Mouse (Mus musculus) kidney, adult 9 months (tissue): ENCODE results near the gene Olfr1084.
"Not testable (repeated sequence)": the region's sequence is repeated elsewhere in the genome, so short reads cannot be mapped to it uniquely, and the experiment has no call there.

ENCODE experiments used
- DNase-seq: peaks from one replicate; pipeline ENCODE4 v3.0.0; 2022

Gene Olfr1084

GRCm38 (mm10) chr2:86639625-86640024 is at the start of gene Olfr1084:
Gene Olfr1084, minus strand, starts transcription at chr2:86639725.
- DNase-seq: not testable (repeated sequence)

- no peak for DNase-seq
Observed at GRCm38 (mm10) chr2:86679992-86680391, 40.5 kb upstream of the Olfr1084 start, which contains the start of gene Olfr1086. Gene Olfr1086, minus strand, starts transcription at chr2:86680092.

GRCm38 (mm10) chr2:86661919-86662318 is 22.4 kb upstream of the Olfr1084 start, which contains the start of gene Olfr1085:
Gene Olfr1085, minus strand, starts transcription at chr2:86662019.
- no peak for DNase-seq

GRCm38 (mm10) chr2:86598866-86599265 is 40.7 kb downstream of the Olfr1084 start, which contains the start of gene Olfr1082:
Gene Olfr1082, minus strand, starts transcription at chr2:86598966.
- not testable (repeated sequence) for DNase-seq
